Mouse (Mus musculus) gastrocnemius, adult 8-10 months (tissue): ENCODE data around the gene Trat1. TPM values are rescaled to one million over a fixed set of nuclear protein-coding genes. Genes with fewer than 3 reads are reported as not detected.

Experiments used
- DNase-seq, 2 experiments: peaks; one replicate each; pipeline ENCODE4 v3.0.0; 2022; ENCODE audit warnings: low spot score in 2 of 2
- total RNA-seq, 4 experiments: library from RNA; stranded (reverse); gene quantifications; 2 replicates each; pipeline ENCODE4 v1.2.4; 2022

Trat1 gene
- total RNA-seq: not detected

DNA sequence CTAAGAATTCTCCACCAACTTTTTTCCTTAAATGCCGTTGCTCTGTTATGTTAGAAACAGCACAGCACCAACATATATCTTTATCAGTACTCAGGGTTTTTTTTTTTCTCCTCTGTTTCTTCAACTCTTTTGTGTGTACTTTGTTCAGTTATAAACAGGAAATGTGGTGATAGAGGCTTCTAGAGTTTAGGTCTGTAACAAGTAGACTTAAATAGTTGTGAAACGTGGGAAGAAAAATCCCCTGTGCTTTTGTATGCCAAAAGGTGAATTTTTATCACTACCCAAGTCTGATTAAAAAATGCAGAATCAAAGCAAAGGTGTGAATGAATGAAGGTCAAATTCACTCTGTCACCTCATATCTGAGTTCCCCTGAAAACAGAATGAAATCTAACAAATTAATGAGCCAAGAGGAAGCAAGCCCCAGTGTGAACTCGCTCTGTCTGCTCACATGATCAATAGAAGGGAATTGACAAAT lies at the start of gene Trat1:
Gene Trat1 (minus strand): TSS at position 51 of the 475 bp plus-strand sequence.
- no peak for DNase-seq

DNA sequence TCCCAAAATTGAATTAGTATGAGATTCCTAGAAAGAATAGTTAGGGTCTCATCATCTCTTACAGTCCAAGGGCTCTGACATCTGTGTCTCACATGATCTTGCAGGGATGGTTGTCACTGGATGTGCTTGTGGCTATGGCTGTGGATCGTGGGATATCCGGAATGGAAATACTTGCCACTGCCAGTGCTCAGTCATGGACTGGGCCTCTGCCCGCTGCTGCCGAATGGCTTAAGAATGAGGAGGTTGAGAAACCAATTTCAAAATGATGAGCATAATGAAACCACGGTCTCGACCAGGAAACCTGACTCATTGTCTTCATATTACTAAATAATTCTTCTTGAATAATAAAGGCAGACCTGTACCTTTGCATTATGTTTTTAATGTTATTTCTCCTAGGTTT lies 46.7 kb upstream of the Trat1 start:
- no peak for DNase-seq

DNA sequence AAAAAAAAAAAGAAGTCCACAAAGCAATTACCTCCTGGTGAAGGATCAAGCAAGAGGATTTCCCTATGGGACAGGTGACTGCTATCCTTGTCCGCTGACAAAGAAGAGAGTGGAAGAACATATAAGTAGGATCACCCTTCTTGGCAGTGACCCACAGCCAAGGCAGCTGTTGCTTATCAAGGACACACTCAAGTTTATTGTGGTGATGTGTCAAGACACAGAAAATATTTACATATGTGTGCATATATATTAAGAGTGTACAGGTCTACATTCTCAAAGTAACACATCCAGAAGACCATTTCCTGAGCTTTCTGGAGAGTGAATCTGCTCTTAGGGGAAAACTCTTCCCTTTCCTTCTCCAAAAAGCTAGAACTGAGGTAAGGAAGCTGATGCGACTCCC lies 44.9 kb upstream of the Trat1 start, which contains the start of gene Retnlb:
Gene Retnlb (plus strand): TSS at position 162 of the 400 bp plus-strand sequence.
- no peak for DNase-seq

DNA sequence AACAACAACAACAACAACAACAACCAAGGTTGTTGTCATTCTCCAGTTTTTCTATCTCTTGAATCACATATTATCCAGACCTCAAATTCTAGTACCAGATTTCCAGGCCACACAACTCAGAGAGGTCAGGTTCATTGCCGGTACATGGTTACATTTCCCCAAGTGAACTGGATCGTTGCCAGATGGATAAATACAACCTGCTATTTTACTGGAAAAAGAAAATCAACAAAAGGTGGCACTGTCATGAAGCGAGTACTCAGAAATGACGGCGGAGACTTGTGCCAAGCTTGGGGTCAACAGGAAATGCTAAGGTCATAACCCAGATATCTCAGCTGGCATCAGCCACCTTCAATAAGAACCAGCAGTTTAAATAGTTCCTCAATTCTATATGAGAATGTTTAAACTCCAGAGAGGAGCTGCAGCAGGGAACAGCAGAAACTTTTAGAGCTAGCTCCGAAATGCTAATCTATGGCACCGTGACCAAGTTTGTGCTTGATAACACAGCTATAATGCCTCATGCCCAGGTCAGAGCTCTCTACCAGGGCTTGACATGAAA lies 40.1 kb upstream of the Trat1 start:
- DNase-seq: no peak

DNA sequence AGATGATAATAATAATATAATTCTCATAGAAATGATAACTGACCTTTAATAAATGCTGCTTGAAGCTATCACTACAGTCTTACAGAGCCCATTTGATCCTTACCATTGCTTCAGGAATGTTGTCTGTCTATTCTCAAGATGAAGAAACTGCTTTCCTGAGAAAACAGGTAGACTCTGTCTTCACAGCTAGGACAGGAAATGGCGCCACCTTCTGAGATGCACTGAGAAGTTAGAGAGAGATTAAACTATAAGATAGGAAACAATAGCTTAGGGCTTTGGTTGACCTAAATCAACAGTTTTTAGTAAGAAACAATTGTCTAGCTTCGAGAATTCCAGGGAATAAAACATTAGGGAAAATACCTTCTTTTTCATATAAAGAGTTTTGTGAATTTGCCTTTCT lies 37.6 kb upstream of the Trat1 start:
- DNase-seq: no peak

DNA sequence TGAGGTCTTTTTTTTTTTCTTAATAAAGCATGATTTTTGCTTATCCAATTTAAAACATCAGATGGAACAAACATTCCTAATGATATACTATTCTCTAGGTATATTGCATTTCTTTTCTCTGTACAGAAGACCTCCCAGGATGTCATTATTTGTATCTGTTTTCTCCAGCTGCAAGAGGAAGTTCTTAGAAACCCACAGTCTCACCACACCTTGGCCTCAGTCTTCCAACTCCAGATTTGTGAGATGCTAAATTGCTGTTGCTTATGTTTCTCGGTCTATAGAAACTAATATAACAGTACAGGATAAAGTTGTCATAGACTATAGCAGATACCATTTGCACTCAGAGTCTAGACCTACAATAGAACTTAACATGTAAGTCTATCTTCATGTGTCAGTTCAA lies 34.7 kb upstream of the Trat1 start:
- no peak for DNase-seq

DNA sequence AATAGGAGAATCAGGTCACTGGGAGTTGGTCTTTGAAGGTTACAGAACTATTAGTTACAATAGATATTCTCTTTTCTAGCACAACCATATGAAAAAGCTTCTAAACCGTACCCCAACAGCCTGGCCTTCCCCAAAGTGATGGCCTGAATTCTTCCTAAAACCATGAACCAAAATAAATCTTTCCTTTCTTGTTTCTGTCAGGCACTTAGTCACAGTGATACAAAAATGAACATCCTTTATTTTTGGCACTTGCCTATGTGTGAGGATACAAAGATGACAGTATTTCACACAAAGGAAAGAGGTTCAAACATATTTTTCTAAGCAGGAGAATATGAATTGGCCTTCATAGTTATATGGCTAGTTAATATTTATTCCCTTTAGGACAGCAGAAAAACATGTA lies 33.6 kb upstream of the Trat1 start:
- DNase-seq: no peak

DNA sequence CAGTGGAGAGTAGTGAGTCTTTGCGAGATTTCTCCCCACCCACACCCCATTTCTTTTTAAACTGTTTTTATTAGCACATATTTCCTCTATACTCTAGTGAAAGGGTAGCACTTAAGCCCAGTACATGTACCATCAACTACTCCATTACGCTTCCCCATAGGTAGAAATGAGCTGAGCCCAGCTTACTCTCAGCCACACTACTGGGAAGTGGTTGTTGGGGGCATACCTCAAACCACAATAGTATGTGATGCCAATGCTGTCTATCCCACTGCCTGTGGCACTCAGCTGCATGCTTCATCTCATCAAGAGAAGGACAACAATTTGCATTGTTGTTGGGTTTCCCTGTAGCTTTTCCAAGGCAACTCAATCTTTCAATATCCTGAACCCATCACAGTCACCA lies 29.1 kb upstream of the Trat1 start:
- DNase-seq: no peak

DNA sequence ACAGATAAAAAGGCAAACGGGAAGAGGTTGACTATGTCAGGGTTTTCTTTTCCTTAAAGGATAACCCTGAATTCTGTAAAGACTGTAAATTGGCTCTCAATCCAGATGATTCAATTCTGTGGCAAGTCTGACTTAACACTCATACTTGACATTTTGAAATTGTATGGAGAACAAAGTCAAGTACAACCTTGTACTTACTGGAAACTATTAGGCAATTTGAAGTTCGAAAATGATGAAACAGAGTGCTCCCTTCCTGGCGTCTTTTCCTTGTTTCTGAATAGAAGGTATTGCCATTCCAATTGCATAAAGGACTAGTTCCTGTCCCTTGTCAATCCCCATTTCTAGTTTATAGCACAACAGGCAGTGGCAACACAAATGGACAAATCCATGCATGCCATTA lies 27.6 kb upstream of the Trat1 start:
- no peak for DNase-seq

DNA sequence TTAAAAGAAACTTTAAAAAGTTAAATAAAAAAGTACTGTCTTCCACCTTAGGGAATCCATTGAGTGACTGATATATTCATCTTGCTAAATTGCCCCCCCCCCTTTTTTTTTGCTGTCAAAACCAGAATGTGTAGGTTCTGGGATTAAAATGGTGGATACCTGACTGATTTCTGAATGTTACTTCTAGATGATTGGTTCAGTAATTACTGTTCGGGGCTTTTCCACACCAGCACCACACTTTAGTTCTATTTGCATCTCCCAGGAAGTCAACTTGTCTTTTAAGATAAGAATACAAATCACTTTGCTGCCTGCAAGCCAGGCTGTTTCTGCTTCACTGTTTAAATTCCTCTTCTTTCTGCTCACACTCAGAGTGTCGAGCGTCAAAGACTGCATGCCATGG lies 26.5 kb upstream of the Trat1 start:
- no peak for DNase-seq

DNA sequence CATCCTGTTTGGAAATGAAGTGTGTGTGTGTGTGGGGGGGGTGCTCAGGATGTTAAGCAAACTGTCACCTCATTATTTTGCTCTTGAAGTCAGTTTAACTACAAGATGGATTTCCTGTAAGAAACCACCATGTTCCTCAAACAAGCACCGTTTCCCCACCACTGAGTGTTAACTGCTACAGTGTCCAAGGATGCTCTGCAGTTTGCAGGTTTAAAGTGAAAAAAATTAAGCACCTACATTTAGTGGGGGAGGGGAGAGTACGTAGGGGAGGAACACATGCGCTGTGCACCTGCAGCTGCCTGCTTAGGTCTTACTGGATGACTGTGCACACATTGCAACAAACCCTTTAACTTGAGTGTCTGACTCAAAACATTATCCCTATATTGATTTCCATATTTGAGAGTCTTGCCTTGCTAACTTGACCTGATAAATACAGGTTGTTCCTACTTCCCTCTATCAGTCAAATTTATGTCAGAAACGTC lies 16.9 kb upstream of the Trat1 start:
- DNase-seq: no peak

DNA sequence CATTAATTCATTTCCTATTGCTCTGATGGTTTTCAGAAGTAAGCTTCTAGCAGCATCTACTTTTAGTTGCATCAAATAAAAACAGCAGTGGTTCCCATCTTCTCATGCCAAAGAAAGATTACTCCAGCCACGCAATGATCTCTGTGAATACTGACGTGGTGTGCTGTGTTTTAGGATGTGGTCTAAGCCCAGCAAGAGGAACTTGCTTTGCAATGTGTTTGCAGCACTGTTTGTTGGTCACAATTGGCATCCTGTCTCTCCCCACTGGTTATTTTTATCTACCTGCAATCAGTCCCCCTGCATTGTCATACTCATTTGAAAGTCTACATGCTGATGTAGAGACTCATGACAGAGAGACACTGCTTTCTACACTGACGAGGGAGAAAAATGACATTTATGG lies 14.4 kb upstream of the Trat1 start:
- DNase-seq: no peak

DNA sequence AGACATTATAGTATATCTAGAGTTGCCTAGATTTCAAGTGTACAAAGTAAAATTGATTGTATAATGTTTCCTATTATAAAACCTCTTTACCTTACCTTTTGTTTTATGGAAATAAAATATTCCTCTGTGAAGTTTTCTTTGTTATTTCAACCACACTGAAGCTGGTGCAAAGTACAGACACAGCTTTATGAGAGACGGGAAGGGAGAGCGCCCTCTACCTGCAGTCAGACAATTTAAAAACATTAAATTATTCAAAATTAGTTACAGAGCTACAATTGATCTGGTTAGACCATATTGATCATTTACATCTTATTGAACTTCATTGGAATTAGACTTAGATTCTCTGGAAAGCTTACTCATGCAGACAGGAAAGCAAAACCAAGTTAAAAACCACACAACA lies 5.4 kb upstream of the Trat1 start:
- DNase-seq: no peak

DNA sequence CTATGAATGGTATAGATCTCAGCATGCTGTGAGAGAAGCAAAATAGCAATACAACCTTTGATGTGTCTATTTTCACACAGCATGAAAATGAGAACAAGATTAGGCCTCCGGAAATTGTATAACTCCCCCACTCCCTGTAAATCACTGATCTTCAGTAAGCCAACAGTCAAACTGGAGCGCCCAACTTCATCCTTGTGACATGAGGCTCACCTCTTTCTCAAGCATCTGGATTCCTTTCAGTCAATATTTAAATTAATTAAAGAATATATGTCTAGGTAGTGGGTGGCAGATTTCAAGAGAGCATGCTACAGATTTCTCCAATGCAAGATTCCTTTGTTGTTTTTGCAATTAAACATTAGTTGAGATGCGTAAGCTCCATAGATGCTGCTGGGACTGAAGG lies 2.6 kb downstream of the Trat1 start:
- no peak for DNase-seq

DNA sequence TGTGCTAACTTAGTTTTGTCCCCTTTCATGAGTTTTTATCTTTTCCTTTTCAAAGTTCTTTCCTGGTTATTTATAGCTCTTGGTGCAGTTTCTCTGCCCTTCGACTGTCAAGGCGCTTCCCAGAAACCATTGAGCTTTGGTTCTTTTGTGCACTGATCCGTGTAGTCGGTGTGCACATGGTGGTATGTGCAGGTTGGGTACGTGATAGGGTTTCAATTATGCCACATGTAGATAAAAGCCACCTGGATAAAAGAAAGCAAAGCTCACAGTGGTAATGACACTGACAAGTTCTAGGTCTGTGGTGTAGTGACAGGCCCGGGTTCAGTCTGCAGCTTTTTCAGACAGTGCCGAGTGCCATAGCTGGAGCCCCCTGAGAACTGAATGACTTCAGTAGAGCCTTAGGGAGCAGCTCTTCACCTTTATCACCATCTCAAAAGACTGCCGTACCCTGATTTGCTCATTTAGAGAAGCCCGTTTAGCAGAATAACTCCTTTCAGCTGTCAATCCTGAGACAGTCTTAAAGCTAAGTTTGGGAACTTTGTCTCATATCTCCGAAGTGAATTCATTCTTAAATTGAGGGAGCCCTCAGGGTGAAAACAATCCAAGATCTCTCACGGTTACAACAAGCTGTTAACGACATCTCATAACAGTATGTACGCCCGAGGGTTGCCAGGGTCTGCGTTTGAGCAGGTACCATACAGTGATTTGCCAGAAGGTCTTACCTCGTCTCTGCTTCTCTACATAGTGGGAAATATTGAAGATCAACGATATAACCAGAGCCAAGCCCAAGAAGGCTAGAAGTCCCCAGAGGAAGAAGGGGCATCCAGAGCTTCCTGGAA lies 11.0 kb downstream of the Trat1 start:
- no peak for DNase-seq

DNA sequence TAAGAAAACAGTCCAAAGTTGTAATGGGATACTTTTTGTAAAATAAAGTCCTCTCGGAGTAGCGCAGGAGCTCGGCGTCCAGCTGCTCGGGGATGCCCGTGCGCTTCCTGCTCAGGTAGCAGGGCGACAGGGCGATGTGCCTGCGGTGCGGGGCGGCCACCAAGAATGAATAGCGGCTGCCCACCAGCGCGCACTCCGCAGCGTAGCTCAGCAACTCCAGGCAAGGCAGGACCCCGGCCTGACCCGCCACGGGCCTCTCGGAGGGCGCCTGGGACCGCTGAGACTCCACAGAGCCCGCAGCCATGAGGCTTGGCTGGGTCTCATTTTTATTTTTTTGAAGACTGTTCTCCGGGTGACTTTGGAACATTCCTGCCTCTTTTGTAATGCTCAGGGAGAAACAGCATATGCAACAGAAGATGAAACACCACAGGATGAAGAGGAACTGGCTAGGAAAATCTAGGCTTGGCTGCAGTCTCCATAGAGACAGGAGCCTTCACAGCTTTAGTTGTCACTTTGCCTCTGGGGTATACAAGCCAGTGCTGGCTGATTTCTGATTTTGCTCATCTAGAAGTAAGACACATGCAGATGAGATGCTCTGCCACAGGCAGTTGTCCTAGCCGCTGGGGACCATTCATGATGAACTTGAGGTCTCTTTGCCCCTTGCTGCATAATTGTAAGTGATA lies 21.5 kb downstream of the Trat1 start:
- DNase-seq: no peak

DNA sequence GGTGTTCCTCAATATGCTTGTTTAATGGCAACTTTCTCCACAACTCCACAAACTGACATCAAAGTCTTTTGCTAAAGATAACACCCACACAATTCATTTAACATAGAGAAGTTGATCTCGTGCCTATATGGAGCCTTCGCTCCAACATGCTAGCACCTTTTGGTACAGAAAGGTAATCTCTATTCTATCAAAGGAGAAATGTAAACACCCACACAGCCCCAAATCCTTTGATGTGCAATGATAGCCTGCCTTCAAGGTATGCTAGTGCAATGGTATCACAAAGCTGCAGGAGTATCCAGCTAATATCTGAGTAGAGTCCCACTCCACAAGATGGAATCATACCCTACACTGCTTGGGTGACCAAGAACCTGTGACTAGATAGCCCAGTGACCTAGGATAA lies 26.4 kb downstream of the Trat1 start:
- no peak for DNase-seq

DNA sequence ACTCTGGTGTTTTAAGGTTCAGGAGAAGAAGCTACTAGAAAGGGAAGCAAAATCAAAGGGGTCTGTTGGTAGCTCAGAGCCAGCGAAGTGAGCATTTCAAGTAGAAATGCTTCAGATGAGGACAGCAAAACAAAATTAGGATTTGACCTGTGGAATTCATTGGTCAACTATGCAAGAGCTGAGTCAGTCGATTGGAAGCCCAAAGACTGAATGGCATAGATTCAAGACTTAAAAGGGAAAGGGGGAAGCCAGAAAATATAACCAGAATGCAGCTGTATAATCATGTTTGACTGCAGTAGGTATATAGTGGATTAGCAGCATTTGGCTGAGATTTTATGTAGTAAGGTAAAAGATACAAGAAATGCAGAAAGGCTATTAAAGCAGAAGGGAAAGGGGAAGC lies 26.8 kb downstream of the Trat1 start:
- no peak for DNase-seq

DNA sequence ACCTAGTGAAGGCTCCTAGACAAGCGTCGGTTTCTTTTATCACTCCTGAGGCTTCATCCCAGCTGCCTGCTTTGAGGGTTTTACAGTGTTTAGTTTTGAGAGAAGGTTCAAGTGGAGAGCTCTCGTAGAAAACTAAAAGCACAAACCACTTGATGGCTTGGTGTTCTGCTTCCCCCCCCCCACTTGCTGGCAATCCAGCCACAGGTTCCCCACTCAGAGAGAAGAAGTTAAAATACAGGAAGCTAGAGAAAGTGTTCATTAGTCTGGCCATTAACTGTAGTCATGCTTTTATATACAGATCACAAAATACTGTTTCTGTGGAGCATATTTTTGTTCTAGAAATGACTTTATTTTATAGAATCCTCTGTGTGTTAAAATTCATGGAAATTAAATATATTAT lies 30.3 kb downstream of the Trat1 start:
- DNase-seq: no peak

DNA sequence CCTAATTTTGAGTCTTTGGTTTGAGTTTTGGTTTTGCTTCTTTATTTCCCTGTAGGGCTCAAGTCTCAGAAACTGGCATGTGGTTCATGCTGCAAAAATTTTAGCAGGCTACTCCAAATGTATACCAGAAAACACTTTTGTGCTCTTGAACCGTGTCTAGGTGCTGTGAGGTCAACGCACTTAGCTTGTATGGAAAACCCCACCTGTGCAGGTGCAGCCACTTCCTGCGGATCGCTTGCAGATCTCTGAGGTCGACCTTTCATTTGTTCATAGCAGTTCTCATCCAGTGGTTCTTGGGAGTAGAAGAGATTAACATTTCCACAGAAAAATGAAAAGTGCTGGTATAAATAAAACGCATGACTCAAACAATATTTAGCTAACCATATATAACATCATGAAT lies 31.8 kb downstream of the Trat1 start:
- DNase-seq: no peak

DNA sequence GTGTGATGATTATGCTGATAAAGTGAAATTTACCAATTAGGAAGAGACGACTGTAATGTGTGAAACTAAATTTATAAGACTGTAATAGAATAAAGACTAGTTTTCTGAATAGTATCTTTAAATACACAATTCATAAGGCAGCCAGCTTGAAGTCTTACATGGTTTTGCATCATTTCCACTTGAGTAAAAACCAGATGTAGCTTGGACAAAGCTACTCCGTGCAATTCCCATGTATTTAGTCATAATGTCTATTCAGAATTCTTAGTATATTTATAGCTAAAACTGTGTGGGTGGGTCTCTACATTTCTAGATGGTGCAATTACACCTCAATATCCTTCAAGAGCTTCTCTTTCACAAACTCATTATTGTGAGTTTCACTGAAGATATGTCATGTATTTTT lies 33.4 kb downstream of the Trat1 start:
- DNase-seq: no peak

DNA sequence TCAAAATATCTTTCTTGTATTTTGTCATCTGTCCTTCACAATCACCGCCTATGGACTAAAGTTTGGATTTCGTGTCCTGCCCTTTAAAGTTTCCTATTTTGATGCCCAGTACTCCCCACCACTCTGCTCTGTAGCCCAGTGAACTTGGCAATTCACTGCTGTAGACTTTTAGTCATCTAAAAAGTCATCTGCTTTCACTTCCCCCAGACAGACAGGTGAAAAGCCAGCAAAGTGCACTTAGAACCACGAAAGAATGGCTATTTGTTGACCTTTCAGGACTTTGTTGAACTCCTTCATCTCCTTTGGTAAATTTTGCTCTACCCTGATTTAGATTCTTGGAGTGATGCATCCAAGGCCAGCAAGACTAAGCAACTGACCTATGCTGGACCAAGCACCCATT lies 34.9 kb downstream of the Trat1 start:
- DNase-seq: no peak
